Comparison of ENCODE assay signal across 8 mouse cellular contexts in the genomic region with DNA sequence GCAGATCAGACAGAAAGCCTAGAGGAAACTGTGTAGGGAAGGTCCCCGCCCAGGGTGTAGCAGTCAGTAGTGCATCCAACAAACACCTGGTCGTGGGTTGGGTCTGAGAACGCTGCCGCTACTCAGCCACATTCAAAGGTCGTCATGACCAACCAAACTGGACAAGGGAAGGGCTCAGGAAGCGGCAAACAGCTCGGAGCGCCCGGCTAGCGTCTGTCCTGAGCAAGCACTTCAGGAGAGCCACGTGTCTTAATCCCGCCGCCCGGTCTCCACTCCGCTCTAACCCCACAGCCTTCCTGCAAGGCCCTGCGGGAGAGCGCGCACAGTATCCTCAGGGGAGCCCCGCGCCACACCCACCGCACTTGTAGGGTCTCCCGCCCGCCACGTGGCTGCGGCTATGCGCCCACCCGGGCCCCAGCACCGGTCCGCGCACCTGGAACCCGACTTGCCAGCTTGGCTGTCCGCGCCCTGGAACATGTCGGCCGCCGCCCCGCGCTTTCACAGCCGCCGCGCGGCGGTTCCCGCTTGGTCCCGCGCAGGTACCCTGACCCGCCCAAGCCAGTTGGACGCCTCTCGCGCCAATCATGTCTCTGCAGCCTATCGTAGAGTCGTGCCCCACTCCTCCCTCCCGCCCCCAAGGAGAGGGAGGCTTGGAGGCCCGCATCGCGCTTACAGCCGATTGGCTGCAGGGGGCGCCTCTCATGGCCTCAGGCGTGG. TPM values are rescaled to one million over a fixed set of nuclear protein-coding genes. Genes with fewer than 3 reads are reported as not detected.
DNase-seq lines count a peak whose midpoint lies in the region; ATAC-seq and TF ChIP-seq lines count a peak whose summit lies in the region.

A gene (minus strand): TSS at position 555 of the 717 bp plus-strand sequence.

- intact Hi-C loops in left cerebral cortex, postnatal 36 days (cut with DNase I) = loop anchor here (2.0 kb wide), 1 partner anchor 23 kb away; a partner anchor contains a TSS

- under 1% methylated on average over 58 of the region's 59 CpGs for WGBS in intestine, postnatal 0 days
- WGBS in midbrain, embryonic 10.5 days = under 1% methylated on average over 59 of the region's 59 CpGs

- H3K4me2 ChIP-seq in intestine, postnatal 0 days (replicated peaks; ENCODE audit: low read depth) = peak within 1 kb of the TSS; percentile 75

- H3K9me3 ChIP-seq in intestine, postnatal 0 days (ENCODE audit: control insufficient read depth) = no peaks in the 10 kb centered on the region
- no peaks in the 10 kb centered on the region for H3K9me3 ChIP-seq in midbrain, embryonic 10.5 days (replicated peaks)

- peak within 1 kb of the TSS; percentile 60 for H3K9ac ChIP-seq in intestine, postnatal 0 days (ENCODE audit: low read depth, low read length)

- TF ChIP-seq CTCF in intestine, postnatal 0 days (IDR thresholded peaks at IDR 0.05; ENCODE audit: low read depth) = peak; percentile 74

- peak; percentile 100 for ATAC-seq in intestine, postnatal 0 days

- H3K27me3 ChIP-seq in intestine, postnatal 0 days (replicated peaks; ENCODE audit: control insufficient read depth, insufficient read depth, low read length) = no peaks in the 10 kb centered on the region
- no peaks in the 10 kb centered on the region for H3K27me3 ChIP-seq in midbrain, embryonic 10.5 days (ENCODE audit: low read depth, poor library complexity, severe bottlenecking)

- no peaks in the 10 kb centered on the region for H3K4me1 ChIP-seq in intestine, postnatal 0 days (replicated peaks; ENCODE audit: control insufficient read depth, insufficient read depth, low read length)
- peaks cover 23% of the 10 kb centered on the region for H3K4me1 ChIP-seq in midbrain, embryonic 10.5 days

- DNase-seq in adrenal gland, adult 8-10 months = peak; percentile 97
- DNase-seq in embryo, embryonic 11 days = peak; percentile 99
- DNase-seq in gastrocnemius, postnatal 25 days = peak; percentile 99
- peak; percentile 94 to 95 for DNase-seq in left cerebral cortex, postnatal 36 days (ENCODE audit: low spot score in 2 of 2)
- peak; percentile 99 for DNase-seq in midbrain, embryonic 10.5 days (ENCODE audit: low spot score)
- peak; percentile 97 for DNase-seq in right cerebral cortex, postnatal 36 days (ENCODE audit: low spot score in 2 of 2)
- peak; percentile 97 for DNase-seq in urinary bladder, postnatal 4 days (ENCODE audit: low spot score in 2 of 2)

- peak within 1 kb of the TSS; percentile 75 for H3K4me3 ChIP-seq in intestine, postnatal 0 days (ENCODE audit: low read depth, low read length)
- peak within 1 kb of the TSS; percentile 94 for H3K4me3 ChIP-seq in midbrain, embryonic 10.5 days

- H3K36me3 ChIP-seq in intestine, postnatal 0 days (ENCODE audit: control insufficient read depth, insufficient read depth) = peaks cover 33% of the 10 kb centered on the region; the same call in 1 of the 2 replicates
- H3K36me3 ChIP-seq in midbrain, embryonic 10.5 days = peaks cover 64% of the 10 kb centered on the region

- peak within 1 kb of the TSS; percentile 85 for H3K27ac ChIP-seq in intestine, postnatal 0 days (ENCODE audit: low read depth, low read length)
- peak within 1 kb of the TSS; percentile 98 for H3K27ac ChIP-seq in midbrain, embryonic 10.5 days (replicated peaks)

RNA-seq across cellular contexts. Expression of the gene that starts here (rescaled TPM):
- total RNA-seq in adrenal gland, adult 8-10 months (2022) = 10 to 100 TPM; 28.0 to 38.5 (median 30.7) TPM
- 1 to 10 TPM; 5.5 to 8.6 TPM for total RNA-seq in gastrocnemius, postnatal 25 days (2021)
- polyA plus RNA-seq in intestine, postnatal 0 days (2015; fragmentation: Nextera tagmentation; extraction: Ambion mirVana) = 35.7 and 36.0 TPM in 2 replicates
- 1 to 10 TPM; 4.8 to 5.7 TPM for total RNA-seq in left cerebral cortex, postnatal 36 days (2021)
- polyA plus RNA-seq in midbrain, embryonic 10.5 days (2016; fragmentation: Nextera tagmentation; extraction: Ambion mirVana) = 442 and 466 TPM in 2 replicates

Comparison
In these comparisons a context has a peak if more than half of its experiments do, and no peak if none do; other contexts are left out.
1. Peak in every context shown above with its lines: DNase-seq, ATAC-seq, H3K4me3 ChIP-seq and H3K27ac ChIP-seq.
2. RNA of the gene that starts here (polyA plus RNA-seq): 442 to 466 TPM in midbrain, embryonic 10.5 days; 35.7 to 36.0 TPM in intestine, postnatal 0 days; every median in the first group is over 10 times any median in the second.